Mouse (Mus musculus): ENCODE measurements around the gene Toporsl.

The Toporsl gene

GRCm38 (mm10) chr4:52595927-52596326, at the start of gene Toporsl:
TSS of gene Toporsl (plus strand) at chr4:52596274.
- no peak for DNase-seq (ENCODE audit: low spot score)

GRCm38 (mm10) chr4:52557672-52558071, 38.4 kb upstream of the Toporsl start:
- no peak for DNase-seq (ENCODE audit: low spot score)

- no peak for DNase-seq (ENCODE audit: low spot score)
Measured at GRCm38 (mm10) chr4:52558080-52558479, 38.0 kb upstream of the Toporsl start.

GRCm38 (mm10) chr4:52563859-52564258, 32.2 kb upstream of the Toporsl start:
- DNase-seq (ENCODE audit: low spot score) = no peak

- no peak for DNase-seq (ENCODE audit: low spot score)
Measured at GRCm38 (mm10) chr4:52586194-52586734, 9.8 kb upstream of the Toporsl start.

GRCm38 (mm10) chr4:52593821-52594356, 2.2 kb upstream of the Toporsl start:
- DNase-seq (ENCODE audit: low spot score) = no peak

GRCm38 (mm10) chr4:52594632-52595031, 1.4 kb upstream of the Toporsl start:
- no peak for DNase-seq (ENCODE audit: low spot score)

GRCm38 (mm10) chr4:52598180-52598881, 2.3 kb downstream of the Toporsl start:
- DNase-seq (ENCODE audit: low spot score) = no peak

- no peak for DNase-seq (ENCODE audit: low spot score)
Measured at GRCm38 (mm10) chr4:52606923-52607322, 10.8 kb downstream of the Toporsl start.

- no peak for DNase-seq (ENCODE audit: low spot score)
Measured at GRCm38 (mm10) chr4:52634986-52635385, 38.9 kb downstream of the Toporsl start.

- DNase-seq (ENCODE audit: low spot score) = no peak
Measured at GRCm38 (mm10) chr4:52647791-52648190, 51.7 kb downstream of the Toporsl start.

GRCm38 (mm10) chr4:52659701-52660100, 63.6 kb downstream of the Toporsl start:
- no peak for DNase-seq (ENCODE audit: low spot score)

GRCm38 (mm10) chr4:52660701-52661117, 64.6 kb downstream of the Toporsl start:
- no peak for DNase-seq (ENCODE audit: low spot score)

GRCm38 (mm10) chr4:52661311-52661710, 65.2 kb downstream of the Toporsl start:
- DNase-seq (ENCODE audit: low spot score) = no peak
